Mouse (Mus musculus): ENCODE data around the gene Cyp3a11. TPM values are rescaled to one million over a fixed set of nuclear protein-coding genes. Genes with fewer than 3 reads are reported as not detected.
"Not testable (repeated sequence)": the region's sequence is repeated elsewhere in the genome, so short reads cannot be mapped to it uniquely, and the experiment has no call there.

Gene Cyp3a11
- polyA plus RNA-seq, 1 experiment from 2014 or later = not detected

- H3K27me3 ChIP-seq (replicated peaks; ENCODE audit: control insufficient read depth, insufficient read depth, low read length); H3K9ac ChIP-seq (replicated peaks; ENCODE audit: low read depth, low read length); H3K9me3 ChIP-seq (ENCODE audit: control insufficient read depth, low read length); H3K27ac ChIP-seq (ENCODE audit: low read length); H3K36me3 ChIP-seq (ENCODE audit: control insufficient read depth, insufficient read depth); H3K4me2 ChIP-seq (ENCODE audit: low read length); ATAC-seq; H3K4me3 ChIP-seq (replicated peaks; ENCODE audit: low read length); H3K4me1 ChIP-seq (replicated peaks; ENCODE audit: control insufficient read depth, insufficient read depth, low read length): not testable (repeated sequence)
- WGBS = 72% methylated on average over 2 of the region's 2 CpGs
Measured at GRCm38 (mm10) chr5:145805796-145806195, 74.0 kb downstream of the Cyp3a11 start, which contains the start of gene Cyp3a44. Gene Cyp3a44 (minus strand): TSS chr5:145805874.

Other genes starting within 250 kb of the Cyp3a11 start
- gene Cyp3a41a, start 159.8 kb downstream of the Cyp3a11 start, polyA plus RNA-seq (2015; fragmentation: Nextera tagmentation; extraction: Ambion mirVana) = not detected in 2 replicates
- not detected in 2 replicates for gene Cyp3a44, start 74.1 kb downstream of the Cyp3a11 start, polyA plus RNA-seq (2015; fragmentation: Nextera tagmentation; extraction: Ambion mirVana)
- gene Cyp3a25, start 129.7 kb upstream of the Cyp3a11 start, polyA plus RNA-seq (2015; fragmentation: Nextera tagmentation; extraction: Ambion mirVana) = not detected in 2 replicates
- not detected in 2 replicates for gene Cyp3a59, start 199.3 kb upstream of the Cyp3a11 start, polyA plus RNA-seq (2015; fragmentation: Nextera tagmentation; extraction: Ambion mirVana)